Mouse (Mus musculus) embryonic facial prominence, embryonic 13.5 days (tissue): ENCODE measurements around the gene Gpc3. TPM values are rescaled to one million over a fixed set of nuclear protein-coding genes. Genes with fewer than 3 reads are reported as not detected.

Experiments used
- ATAC-seq: fragments of 200-750 bp; cut with Nextera tagmentation; 2 replicates; pipeline ENCODE4 v1.8.0; 2017; ENCODE audit warnings: low read depth; ENCODE audit not compliant: insufficient number of reproducible peaks, insufficient read depth, low FRiP score, low TSS enrichment
- H3K27ac ChIP-seq: fragments of 300-500 bp; sonication (generic); 2 replicates; pipeline ENCODE4 v1.5.1; 2015; ENCODE audit warnings: moderate library complexity, mild to moderate bottlenecking, inconsistent platforms
- H3K27me3 ChIP-seq: fragments of 300-500 bp; sonication (generic); 2 replicates; pipeline ENCODE4 v1.6.1; 2015; ENCODE audit warnings: mild to moderate bottlenecking, inconsistent platforms
- H3K36me3 ChIP-seq: fragments of 300-500 bp; sonication (generic); 2 replicates; pipeline ENCODE4 v1.6.1; 2015; ENCODE audit warnings: mild to moderate bottlenecking, inconsistent platforms
- H3K4me1 ChIP-seq: fragments of 300-500 bp; sonication (generic); 2 replicates; pipeline ENCODE4 v1.6.1; 2015; ENCODE audit warnings: inconsistent platforms
- H3K4me2 ChIP-seq: fragments of 300-500 bp; sonication (generic); 2 replicates; pipeline ENCODE4 v1.6.1; 2015; ENCODE audit warnings: moderate library complexity, mild to moderate bottlenecking, inconsistent platforms
- H3K4me3 ChIP-seq: fragments of 300-500 bp; sonication (generic); 2 replicates; pipeline ENCODE4 v1.5.1; 2015; ENCODE audit warnings: mild to moderate bottlenecking, inconsistent platforms
- H3K9ac ChIP-seq: fragments of 300-500 bp; sonication (generic); 2 replicates; pipeline ENCODE4 v1.6.1; 2015; ENCODE audit warnings: mild to moderate bottlenecking, inconsistent platforms
- H3K9me3 ChIP-seq: fragments of 300-500 bp; sonication (generic); 2 replicates; pipeline ENCODE4 v1.6.1; 2016; ENCODE audit warnings: inconsistent platforms
- WGBS: fragments of 180-500 bp; shearing (Covaris S2); methylation state at CpG from one replicate; pipeline ENCODE4 v1.1.7; 2015; ENCODE audit warnings: mixed read lengths; 5-methylcytosine and 5-hydroxymethylcytosine counted together
- polyA plus RNA-seq: library from polyadenylated mRNA; unstranded; fragments of >200 nt; fragmentation: Nextera tagmentation; extraction: Ambion mirVana; gene quantifications from 2 replicates; pipeline ENCODE4 v1.2.1, GENCODE M21; 2015

The Gpc3 gene
- polyA plus RNA-seq = 741 and 764 TPM in 2 replicates

GRCm38 (mm10) chrX:52613328-52614030 is at the start of gene Gpc3:
Gene Gpc3, minus strand, starts transcription at chrX:52613950.
- Histone ChIP-seq H3K36me3 (no peaks in the 10 kb centered on the region), H3K27me3 (peaks cover 19% of the 10 kb centered on the region), H3K4me2 (peak within 1 kb of the TSS; percentile 62), H3K4me1 (peaks cover 13% of the 10 kb centered on the region), H3K4me3 (peak within 1 kb of the TSS; percentile 62), H3K9me3 (no peaks in the 10 kb centered on the region), H3K9ac (peak within 1 kb of the TSS; percentile 79), H3K27ac (peak within 1 kb of the TSS; percentile 88)
- peak; percentile 92; the same call in 1 of the 2 replicates for ATAC-seq
- 30% methylated on average over 48 of the region's 48 CpGs for WGBS

GRCm38 (mm10) chrX:52651975-52652374 is 38.2 kb upstream of the Gpc3 start:
- H3K27ac ChIP-seq = peak overlapping the region; percentile 87
- H3K4me2 ChIP-seq = peak overlapping the region; percentile 28
- ATAC-seq = no peak
- H3K9ac ChIP-seq = no peak overlapping the region
- 20% methylated on average over 10 of the region's 10 CpGs for WGBS
- no peaks in the 10 kb centered on the region for H3K27me3 ChIP-seq
- H3K36me3 ChIP-seq = no peaks in the 10 kb centered on the region
- H3K9me3 ChIP-seq = no peaks in the 10 kb centered on the region
- H3K4me1 ChIP-seq = peaks cover 4% of the 10 kb centered on the region; the same call in 1 of the 2 replicates
- H3K4me3 ChIP-seq = no peak overlapping the region

- no peak overlapping the region for H3K4me3 ChIP-seq
- WGBS = 36% methylated on average over 9 of the region's 9 CpGs
- no peak for ATAC-seq
- peak overlapping the region; percentile 28 for H3K4me2 ChIP-seq
- H3K27ac ChIP-seq = peak overlapping the region; percentile 87
- no peaks in the 10 kb centered on the region for H3K9me3 ChIP-seq
- no peaks in the 10 kb centered on the region for H3K27me3 ChIP-seq
- no peaks in the 10 kb centered on the region for H3K36me3 ChIP-seq
- no peak overlapping the region for H3K9ac ChIP-seq
- H3K4me1 ChIP-seq = peaks cover 4% of the 10 kb centered on the region; the same call in 1 of the 2 replicates
Measured at GRCm38 (mm10) chrX:52651472-52651948, 37.8 kb upstream of the Gpc3 start.

- Histone ChIP-seq H3K4me3 (peak overlapping the region; percentile 7; the same call in 1 of the 2 replicates), H3K4me1 (peaks cover 10% of the 10 kb centered on the region), H3K27me3 (no peaks in the 10 kb centered on the region), H3K27ac (peak overlapping the region; percentile 60), H3K9me3 (no peaks in the 10 kb centered on the region), H3K4me2 (peak overlapping the region; percentile 51), H3K36me3 (no peaks in the 10 kb centered on the region), H3K9ac (0 out of 2 replicates have a peak overlapping the region, but pooled peaks have one; percentile 44)
- 30% methylated on average over 19 of the region's 19 CpGs for WGBS
- no peak for ATAC-seq
Measured at GRCm38 (mm10) chrX:52648910-52649785, 35.4 kb upstream of the Gpc3 start.

GRCm38 (mm10) chrX:52644393-52644792 is 30.6 kb upstream of the Gpc3 start:
- no peak overlapping the region for H3K27ac ChIP-seq
- no peak for ATAC-seq
- WGBS = 64% methylated on average over 7 of the region's 7 CpGs
- H3K4me2 ChIP-seq = no peak overlapping the region
- H3K4me3 ChIP-seq = no peak overlapping the region
- H3K36me3 ChIP-seq = no peaks in the 10 kb centered on the region
- H3K27me3 ChIP-seq = no peaks in the 10 kb centered on the region; the same call in 1 of the 2 replicates
- no peaks in the 10 kb centered on the region for H3K9me3 ChIP-seq
- H3K4me1 ChIP-seq = peaks cover 21% of the 10 kb centered on the region
- H3K9ac ChIP-seq = no peak overlapping the region

- no peak for ATAC-seq
- WGBS = 36% methylated on average over 2 of the region's 2 CpGs
- H3K9ac ChIP-seq = no peak overlapping the region
- no peaks in the 10 kb centered on the region for H3K36me3 ChIP-seq
- no peaks in the 10 kb centered on the region; the same call in 1 of the 2 replicates for H3K27me3 ChIP-seq
- no peak overlapping the region for H3K4me2 ChIP-seq
- no peaks in the 10 kb centered on the region for H3K9me3 ChIP-seq
- H3K4me1 ChIP-seq = peaks cover 17% of the 10 kb centered on the region
- H3K27ac ChIP-seq = 0 out of 2 replicates have a peak overlapping the region, but pooled peaks have one; percentile 33
- no peak overlapping the region for H3K4me3 ChIP-seq
Measured at GRCm38 (mm10) chrX:52643350-52643749, 29.6 kb upstream of the Gpc3 start.

GRCm38 (mm10) chrX:52642126-52642525 is 28.4 kb upstream of the Gpc3 start:
- H3K4me2 ChIP-seq = no peak overlapping the region
- no peaks in the 10 kb centered on the region for H3K9me3 ChIP-seq
- H3K9ac ChIP-seq = no peak overlapping the region
- no peaks in the 10 kb centered on the region for H3K36me3 ChIP-seq
- WGBS = 60% methylated on average over 2 of the region's 2 CpGs
- ATAC-seq = no peak
- H3K4me3 ChIP-seq = no peak overlapping the region
- H3K27ac ChIP-seq = no peak overlapping the region
- peaks cover 17% of the 10 kb centered on the region for H3K4me1 ChIP-seq
- H3K27me3 ChIP-seq = no peaks in the 10 kb centered on the region; the same call in 1 of the 2 replicates

- peaks cover 3% of the 10 kb centered on the region; the same call in 1 of the 2 replicates for H3K27me3 ChIP-seq
- H3K4me3 ChIP-seq = no peak overlapping the region
- no peak overlapping the region for H3K27ac ChIP-seq
- ATAC-seq = no peak
- no peaks in the 10 kb centered on the region for H3K36me3 ChIP-seq
- 0 out of 2 replicates have a peak, but pooled peaks cover 4% of the 10 kb centered on the region for H3K4me1 ChIP-seq
- H3K4me2 ChIP-seq = no peak overlapping the region
- H3K9ac ChIP-seq = no peak overlapping the region
- no peaks in the 10 kb centered on the region for H3K9me3 ChIP-seq
Measured at GRCm38 (mm10) chrX:52637419-52637818, 23.7 kb upstream of the Gpc3 start.

- Histone ChIP-seq H3K27me3 (peaks cover 5% of the 10 kb centered on the region; the same call in 1 of the 2 replicates), H3K36me3 (no peaks in the 10 kb centered on the region), H3K9me3 (no peaks in the 10 kb centered on the region), H3K4me2 (no peak overlapping the region), H3K4me3 (no peak overlapping the region), H3K4me1 (peaks cover 23% of the 10 kb centered on the region), H3K27ac (no peak overlapping the region), H3K9ac (no peak overlapping the region)
- ATAC-seq = no peak
- 79% methylated on average over 6 of the region's 6 CpGs for WGBS
Measured at GRCm38 (mm10) chrX:52633976-52634375, 20.2 kb upstream of the Gpc3 start.

- H3K36me3 ChIP-seq = no peaks in the 10 kb centered on the region
- H3K27ac ChIP-seq = no peak overlapping the region
- H3K4me2 ChIP-seq = no peak overlapping the region
- peaks cover 5% of the 10 kb centered on the region; the same call in 1 of the 2 replicates for H3K27me3 ChIP-seq
- ATAC-seq = no peak
- H3K4me3 ChIP-seq = no peak overlapping the region
- no peak overlapping the region for H3K9ac ChIP-seq
- peaks cover 31% of the 10 kb centered on the region for H3K4me1 ChIP-seq
- no peaks in the 10 kb centered on the region for H3K9me3 ChIP-seq
- 28% methylated on average over 7 of the region's 7 CpGs for WGBS
Measured at GRCm38 (mm10) chrX:52632688-52633324, 19.1 kb upstream of the Gpc3 start.
